Mouse (Mus musculus) lung, postnatal 4 days (tissue): ENCODE results near the gene Atp11a.

ENCODE experiments used
- DNase-seq, 2 experiments: peaks; one replicate each; pipeline ENCODE4 v3.0.0; 2021

Gene Atp11a

DNA sequence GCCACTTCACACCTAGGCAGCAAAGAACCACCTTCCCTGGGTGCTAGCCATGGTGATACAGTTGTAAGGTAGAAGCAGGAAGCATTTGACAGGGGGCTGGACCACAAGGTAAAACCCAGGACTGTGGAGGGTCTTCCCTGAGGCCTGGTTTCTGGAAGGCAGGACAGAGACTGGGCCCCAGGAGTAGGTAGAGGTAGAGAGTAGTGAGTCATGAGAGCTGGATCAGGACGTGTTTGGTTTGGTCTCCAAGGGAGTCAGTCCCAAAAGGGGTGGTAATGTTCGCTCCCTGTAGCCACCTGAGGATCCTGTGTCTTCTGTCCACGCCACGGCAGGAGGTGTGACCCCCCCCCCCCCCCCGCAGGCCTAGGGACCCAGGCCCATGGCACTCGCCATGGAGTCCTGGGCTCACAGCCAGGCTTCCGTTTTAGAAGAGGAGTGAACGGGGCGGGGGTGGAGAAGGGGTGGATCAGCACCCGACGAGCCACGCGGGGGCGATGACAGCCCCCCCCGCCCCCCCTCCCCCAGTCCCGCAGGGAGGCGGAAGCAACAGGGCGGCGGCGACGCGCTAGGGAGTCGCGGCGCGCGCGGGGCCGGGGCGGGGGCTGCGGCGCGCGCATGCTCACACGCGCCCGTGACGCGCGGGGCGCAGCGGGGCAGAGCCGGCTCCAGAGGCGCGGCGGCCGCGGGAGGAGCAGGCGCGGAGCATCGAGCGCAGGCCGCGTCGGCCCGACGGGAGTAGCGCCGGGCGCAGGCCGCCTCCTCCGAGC is at the start of gene Atp11a:
Gene Atp11a, plus strand, starts transcription at position 624 of the 767 bp plus-strand sequence.
- DNase-seq: peak; percentile 79 to 91

- DNase-seq: peak in 1 of 2 experiments; percentile 45
Measured at GRCm38 (mm10) chr8:12711623-12712022, 45.2 kb upstream of the Atp11a start.

DNA sequence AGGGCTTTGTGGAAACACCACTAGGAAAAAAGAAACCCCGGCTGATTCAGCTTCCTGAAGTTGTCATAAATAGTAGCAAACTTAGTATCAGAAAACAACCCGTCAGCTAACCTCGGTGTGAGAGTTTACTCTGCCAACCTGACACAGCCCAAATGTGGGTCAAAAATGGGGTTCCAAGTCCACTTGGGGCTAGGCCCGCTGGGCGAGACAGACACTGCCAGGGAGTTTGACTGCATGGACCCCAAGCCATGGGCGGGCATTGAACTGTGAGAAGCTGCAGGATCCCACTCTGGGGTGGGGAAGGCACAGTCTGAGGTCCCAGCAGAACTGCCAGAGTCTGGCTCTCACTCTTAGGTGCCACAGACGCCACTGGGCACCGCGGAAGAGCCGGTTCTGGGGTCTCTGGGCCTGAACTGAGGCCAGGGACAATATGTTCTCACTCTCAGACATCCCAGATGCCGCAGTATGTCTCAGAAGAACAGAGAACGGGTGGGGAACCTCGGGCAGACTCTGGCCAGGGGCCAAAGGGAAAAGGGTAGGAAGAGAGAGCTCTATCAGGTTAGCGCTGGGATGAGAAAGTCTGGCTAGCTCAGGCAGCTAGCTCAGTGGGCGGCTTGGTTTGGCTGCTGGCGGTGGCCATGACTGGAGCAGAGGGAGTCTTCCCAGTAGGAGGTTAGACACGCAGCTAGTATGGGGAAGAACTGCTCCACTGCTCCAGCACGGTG is 40.8 kb upstream of the Atp11a start:
- no peak for DNase-seq

GRCm38 (mm10) chr8:12719091-12719490 is 37.7 kb upstream of the Atp11a start:
- DNase-seq: no peak

DNA sequence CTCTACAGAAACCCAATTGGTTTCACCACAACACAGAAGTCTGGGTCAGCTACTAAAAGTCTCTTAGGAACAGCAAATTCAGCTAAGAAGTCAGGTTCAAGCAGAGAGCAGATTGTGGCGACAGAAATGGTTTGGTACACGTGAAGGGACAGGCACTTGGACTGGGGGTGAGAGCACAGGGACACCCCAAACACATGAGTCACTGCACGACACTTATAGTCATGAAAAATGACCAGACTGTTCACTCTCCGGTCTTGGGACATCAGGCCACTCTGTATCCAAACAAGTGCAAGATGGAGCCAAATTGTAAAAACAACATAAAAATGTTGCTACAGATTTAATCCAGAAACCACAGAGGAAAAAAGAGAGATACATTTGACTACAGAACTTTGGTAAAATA is 28.2 kb upstream of the Atp11a start:
- DNase-seq: no peak

GRCm38 (mm10) chr8:12730780-12731179 is 26.0 kb upstream of the Atp11a start:
- DNase-seq: peak; percentile 84 to 92

DNA sequence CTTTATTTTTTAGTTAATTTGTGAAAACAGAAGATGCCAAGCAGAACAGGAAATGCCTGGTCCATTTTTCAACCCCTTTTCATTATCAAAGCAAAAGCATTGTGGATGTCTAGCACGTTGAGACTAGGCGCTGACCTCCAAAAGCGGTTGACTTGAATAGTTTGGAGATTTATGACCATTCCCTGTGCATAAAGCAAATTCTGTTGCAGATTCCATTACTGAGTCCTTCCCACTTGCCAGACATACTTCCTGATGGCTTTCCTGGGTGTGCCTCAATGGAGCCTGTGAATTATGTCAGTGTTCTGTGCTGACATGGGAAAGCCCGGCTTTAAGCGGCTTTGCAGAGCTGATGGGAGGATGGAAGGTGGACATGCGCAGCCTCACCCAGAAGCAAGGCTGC is 24.4 kb upstream of the Atp11a start:
- no peak for DNase-seq

- DNase-seq: no peak
Measured at GRCm38 (mm10) chr8:12739113-12739512, 17.7 kb upstream of the Atp11a start.

DNA sequence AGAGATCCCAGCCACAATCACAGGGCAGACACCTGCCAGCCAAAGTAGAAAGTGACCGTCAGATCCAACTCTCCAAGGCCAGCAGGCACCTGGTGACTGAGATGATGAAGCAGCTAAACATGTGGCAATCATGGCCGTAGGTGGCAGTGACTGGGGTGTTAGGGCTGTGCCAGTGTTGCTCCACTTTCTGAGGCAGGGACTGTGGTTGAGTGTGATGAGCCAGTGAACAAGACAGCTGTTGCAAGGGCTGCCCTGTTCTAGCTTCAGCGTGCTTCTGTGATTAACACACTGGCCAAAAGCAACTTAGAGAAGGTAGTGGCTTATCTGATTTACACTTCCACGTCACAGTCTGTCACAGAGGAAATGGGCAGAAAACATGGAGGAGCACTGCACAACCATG is 13.4 kb upstream of the Atp11a start:
- DNase-seq: no peak

- no peak for DNase-seq
Measured at GRCm38 (mm10) chr8:12748183-12748582, 8.6 kb upstream of the Atp11a start.

DNA sequence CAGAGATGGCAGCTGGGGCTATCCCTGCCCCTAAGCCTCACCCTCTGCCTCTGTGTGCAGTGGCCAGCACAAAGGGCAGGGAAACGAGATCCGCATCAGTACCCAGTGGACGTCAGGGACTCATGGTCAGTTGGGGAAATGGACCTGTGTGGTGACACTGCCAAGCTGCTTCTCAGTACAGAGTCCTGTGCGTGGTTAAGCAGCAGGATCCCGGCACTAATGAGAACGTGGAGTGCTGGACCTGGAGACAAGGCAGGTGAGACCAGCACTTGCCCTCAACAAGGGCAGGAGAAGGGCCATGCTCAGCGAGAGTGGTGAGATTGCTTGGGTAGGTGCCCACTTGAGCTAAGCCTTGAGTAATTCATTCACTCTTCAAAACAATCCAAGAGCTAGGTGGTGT is 7.7 kb upstream of the Atp11a start:
- DNase-seq: peak in 1 of 2 experiments; percentile 46

GRCm38 (mm10) chr8:12753054-12753453 is 3.8 kb upstream of the Atp11a start:
- DNase-seq: no peak

- no peak for DNase-seq
Measured at GRCm38 (mm10) chr8:12754115-12754514, 2.7 kb upstream of the Atp11a start.

- DNase-seq: peak; percentile 72 to 73
Measured at GRCm38 (mm10) chr8:12755312-12755711, 1.5 kb upstream of the Atp11a start.

GRCm38 (mm10) chr8:12755826-12756225 is 988 bp upstream of the Atp11a start:
- no peak for DNase-seq

DNA sequence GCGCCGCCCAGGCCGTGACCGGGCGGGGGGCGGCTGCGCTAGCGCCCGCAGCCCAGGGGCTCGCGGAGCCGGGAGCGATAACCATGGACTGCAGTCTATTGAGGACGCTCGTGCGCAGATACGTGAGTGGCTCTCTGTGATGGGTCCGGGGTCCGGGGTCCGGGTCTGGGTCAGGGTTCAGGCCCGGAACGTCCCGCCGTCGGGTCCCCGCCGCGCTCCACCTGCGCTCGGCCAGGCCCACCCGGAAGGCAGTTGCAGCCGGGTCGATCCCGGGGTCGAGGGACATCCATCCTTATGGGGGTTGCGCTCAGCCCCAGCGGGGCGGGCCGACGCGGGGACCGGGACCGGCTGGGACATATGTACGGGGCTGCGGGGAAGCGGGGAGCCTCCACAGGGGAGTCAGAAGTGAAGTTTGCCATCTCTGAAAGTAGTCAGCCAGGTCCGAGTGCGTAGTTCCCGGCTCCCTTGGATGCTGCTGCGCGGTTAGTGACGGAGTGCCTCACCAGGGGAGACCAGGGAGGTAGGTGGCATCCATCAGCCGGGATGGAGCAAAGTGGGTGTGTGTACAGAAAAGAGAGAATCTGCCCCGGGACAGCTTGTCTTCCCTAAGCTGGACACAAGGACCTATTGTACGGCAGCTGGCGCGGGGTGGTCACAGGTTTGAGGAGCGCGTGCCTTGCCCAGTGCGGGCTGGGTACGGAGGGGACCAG is 572 bp downstream of the Atp11a start:
- peak; percentile 42 to 45 for DNase-seq

- no peak for DNase-seq
Measured at GRCm38 (mm10) chr8:12759963-12760362, 3.1 kb downstream of the Atp11a start.

DNA sequence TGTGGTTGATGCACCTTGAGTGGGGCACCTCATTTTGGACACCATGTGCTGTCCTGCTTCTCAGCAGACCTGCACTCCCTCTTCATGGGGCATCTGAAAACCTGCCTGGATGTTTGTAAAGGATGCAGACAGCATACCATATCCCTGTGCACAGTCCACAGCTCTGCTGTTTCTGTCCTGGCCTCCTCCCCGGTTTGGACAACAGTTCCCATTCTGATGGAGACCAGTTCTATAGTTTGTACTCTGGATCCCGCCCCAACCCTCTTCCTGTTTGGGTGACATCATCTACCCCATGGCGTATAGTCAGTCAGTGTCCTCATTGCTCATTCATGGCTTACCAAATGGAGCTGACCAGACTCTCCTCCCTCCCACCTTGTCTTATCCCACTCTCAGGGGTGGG is 5.1 kb downstream of the Atp11a start:
- DNase-seq: no peak

DNA sequence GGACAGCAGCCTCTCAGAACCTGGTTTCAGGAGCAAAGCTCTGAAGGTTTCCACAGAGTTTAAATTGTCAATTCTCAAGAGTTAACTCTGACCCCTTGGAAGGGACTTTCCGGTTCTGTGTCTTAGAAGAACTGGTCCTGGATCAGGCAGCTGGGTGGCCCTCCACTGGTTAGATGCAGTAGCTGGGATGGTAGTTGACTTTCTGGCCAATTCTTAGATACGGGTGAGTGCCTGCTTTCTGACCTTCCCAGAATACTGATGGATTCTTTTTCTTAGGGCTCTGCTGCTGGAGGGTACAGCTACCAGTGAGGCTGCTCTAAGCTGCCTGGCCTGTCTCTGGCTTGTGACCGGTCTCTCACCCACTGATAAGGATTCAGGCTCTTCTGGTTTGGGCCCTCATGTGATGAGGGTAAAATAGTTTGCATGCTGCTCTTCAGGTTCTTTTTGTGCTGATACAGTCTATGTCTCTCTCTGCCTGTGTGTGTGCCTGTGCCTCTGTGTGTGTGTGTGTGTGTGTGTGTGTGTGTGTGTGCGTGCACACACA is 6.8 kb downstream of the Atp11a start:
- no peak for DNase-seq

GRCm38 (mm10) chr8:12764971-12765370 is 8.2 kb downstream of the Atp11a start:
- DNase-seq: no peak

- DNase-seq: no peak
Measured at GRCm38 (mm10) chr8:12767176-12767575, 10.4 kb downstream of the Atp11a start.

DNA sequence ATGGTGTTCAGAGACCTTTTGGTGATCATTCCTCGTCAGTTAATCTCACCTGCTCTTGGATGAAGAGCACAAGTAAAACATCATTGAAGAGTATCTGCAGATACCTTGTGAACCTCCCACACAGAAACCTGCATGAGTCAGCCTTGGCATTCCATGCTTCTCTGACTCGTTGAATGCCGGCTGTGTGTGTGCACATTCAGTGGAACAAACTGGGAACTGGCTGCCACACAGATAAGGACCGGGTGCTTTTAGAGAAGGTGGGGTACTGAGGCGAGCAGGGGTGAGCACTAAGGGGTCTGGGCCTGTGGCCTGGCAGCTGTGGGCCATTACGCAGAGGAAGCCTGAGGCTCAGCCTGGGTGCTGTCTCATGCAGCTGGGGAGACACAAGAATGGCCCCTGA is 11.9 kb downstream of the Atp11a start:
- no peak for DNase-seq

DNA sequence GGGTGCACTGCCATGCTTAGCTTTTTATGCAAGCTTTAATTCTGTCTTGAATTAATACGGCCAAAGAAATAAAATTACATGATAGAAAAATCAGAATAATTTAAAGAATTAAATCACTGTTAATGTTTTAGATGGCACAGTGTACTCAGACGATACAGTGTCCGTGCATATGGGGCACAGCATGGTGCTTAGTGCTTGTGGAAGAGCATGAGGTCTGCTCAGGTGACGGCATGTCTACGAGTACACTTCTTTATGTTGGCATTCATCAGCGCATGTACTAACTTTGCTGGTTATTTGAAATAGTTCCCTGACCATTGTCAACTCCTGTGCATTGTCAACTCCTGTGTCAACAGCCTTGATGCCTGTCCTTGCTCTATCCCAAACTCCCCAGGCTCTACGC is 12.5 kb downstream of the Atp11a start:
- DNase-seq: no peak
